Mouse (Mus musculus) intestine, embryonic 15.5 days (tissue): Measurements from ENCODE around the gene Trip13. TPM values are rescaled to one million over a fixed set of nuclear protein-coding genes. Genes with fewer than 3 reads are reported as not detected.
A peak's percentile ranks its signal among the peaks of the same experiment; 100 is the strongest.

Experiments used
- ATAC-seq: fragments of 200-750 bp; cut with Nextera tagmentation; 2 replicates; pipeline ENCODE4 v1.8.0; 2017; ENCODE audit warnings: moderate TSS enrichment, moderate library complexity
- H3K27ac ChIP-seq: fragments of 300-500 bp; sonication (generic); 2 replicates; pipeline ENCODE4 v1.5.1; 2015; ENCODE audit warnings: mild to moderate bottlenecking, inconsistent platforms
- H3K27me3 ChIP-seq: fragments of 300-500 bp; sonication (generic); replicated peaks from 2 replicates; pipeline ENCODE4 v1.6.1; 2015; ENCODE audit warnings: inconsistent platforms
- H3K36me3 ChIP-seq: fragments of 300-500 bp; sonication (generic); 2 replicates; pipeline ENCODE4 v1.6.1; 2015; ENCODE audit warnings: inconsistent platforms
- H3K4me1 ChIP-seq: fragments of 300-500 bp; sonication (generic); replicated peaks from 2 replicates; pipeline ENCODE4 v1.6.1; 2015; ENCODE audit warnings: inconsistent platforms
- H3K4me2 ChIP-seq: fragments of 300-500 bp; sonication (generic); replicated peaks from 2 replicates; pipeline ENCODE4 v1.6.1; 2015; ENCODE audit warnings: mild to moderate bottlenecking, inconsistent platforms
- H3K4me3 ChIP-seq: fragments of 300-500 bp; sonication (generic); replicated peaks from 2 replicates; pipeline ENCODE4 v1.5.1; 2015; ENCODE audit warnings: inconsistent platforms
- H3K9ac ChIP-seq: fragments of 300-500 bp; sonication (generic); 2 replicates; pipeline ENCODE4 v1.6.1; 2015; ENCODE audit warnings: inconsistent platforms
- H3K9me3 ChIP-seq: fragments of 300-500 bp; sonication (generic); 2 replicates; pipeline ENCODE4 v1.6.1; 2016; ENCODE audit warnings: inconsistent platforms
- WGBS: fragments of 180-500 bp; shearing (Covaris S2); methylation state at CpG from one replicate; pipeline ENCODE4 v1.1.7; 2015; 5-methylcytosine and 5-hydroxymethylcytosine counted together
- polyA plus RNA-seq: library from polyadenylated mRNA; unstranded; fragments of >200 nt; fragmentation: Nextera tagmentation; extraction: Ambion mirVana; gene quantifications from 2 replicates; pipeline ENCODE4 v1.2.1, GENCODE M21; 2015

Trip13 gene
- polyA plus RNA-seq: 36.8 and 41.3 TPM in 2 replicates

DNA sequence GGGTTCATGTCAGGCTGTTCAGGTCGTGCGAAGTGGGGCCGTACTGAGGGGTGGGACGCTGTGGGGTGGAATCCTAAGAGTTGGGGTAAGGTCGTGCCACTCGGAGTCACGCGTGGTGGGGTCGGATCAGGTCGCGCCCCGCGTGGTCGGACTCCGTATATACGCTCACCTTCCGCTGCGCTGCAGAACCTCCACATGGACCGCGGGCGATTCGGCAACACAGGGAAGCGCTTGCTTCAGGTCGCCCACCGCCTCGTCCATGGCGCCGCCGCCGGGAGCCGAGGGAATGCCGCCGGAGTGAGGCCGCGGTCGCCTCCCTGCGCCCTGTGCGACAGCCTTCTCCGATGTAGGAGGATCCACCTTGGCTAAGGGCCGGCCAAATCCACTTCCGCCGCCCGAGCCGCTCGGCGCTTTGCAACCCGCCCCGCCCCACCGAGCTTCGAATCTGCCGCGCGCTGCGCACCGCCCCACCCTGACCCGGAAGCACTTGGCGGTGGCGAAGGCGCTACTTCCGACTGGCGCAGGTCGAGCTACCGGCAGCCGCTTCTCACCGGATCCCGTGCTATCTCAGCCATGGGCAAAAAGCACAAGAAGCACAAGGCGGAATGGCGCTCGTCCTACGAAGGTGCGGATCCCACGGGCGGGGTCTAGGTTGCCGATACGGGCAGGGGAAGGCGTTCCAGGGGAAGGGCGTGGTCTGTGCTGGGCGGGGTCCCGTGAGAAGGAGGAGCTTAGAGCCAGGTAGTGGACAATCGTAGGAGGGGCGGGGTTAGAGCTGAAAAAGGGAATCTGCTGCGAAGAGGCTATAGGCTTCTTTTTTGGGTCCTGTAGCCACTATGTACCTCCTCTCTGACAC is at the start of gene Trip13, which contains the start of gene Brd9:
Gene Trip13, minus strand, starts transcription at position 464 of the 856 bp plus-strand sequence.
Gene Brd9, plus strand, starts transcription at position 491 of the 856 bp plus-strand sequence.
- Histone ChIP-seq H3K9ac (peak within 1 kb of the TSS; percentile 73), H3K27me3 (no peaks in the 10 kb centered on the region), H3K36me3 (peaks cover 8% of the 10 kb centered on the region), H3K9me3 (no peaks in the 10 kb centered on the region), H3K27ac (peak within 1 kb of the TSS; percentile 89), H3K4me1 (peaks cover 10% of the 10 kb centered on the region), H3K4me2 (peak within 1 kb of the TSS; percentile 70), H3K4me3 (peak within 1 kb of the TSS; percentile 74)
- ATAC-seq: peak; percentile 99
- WGBS: under 1% methylated on average over 82 of the region's 82 CpGs

DNA sequence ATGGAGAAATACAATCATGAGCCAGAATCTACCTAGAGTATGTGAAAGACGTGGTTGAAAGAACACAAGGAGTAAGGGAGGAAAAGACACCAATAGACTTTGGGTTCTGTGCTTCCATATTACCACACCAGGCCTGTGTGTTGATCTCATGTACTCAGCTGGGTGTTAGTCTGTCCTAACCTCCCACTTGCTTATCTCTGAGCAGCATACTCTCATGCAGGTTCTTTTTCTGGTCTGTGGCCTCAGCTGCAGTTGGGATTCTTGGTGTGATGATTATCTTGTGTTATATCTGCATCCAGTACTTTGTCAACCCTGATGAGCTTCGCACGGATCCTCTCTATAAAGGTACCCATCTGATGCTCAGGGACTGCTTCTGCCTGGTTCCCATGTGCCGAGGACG is 39.4 kb upstream of the Trip13 start:
- WGBS: 87% methylated on average over 5 of the region's 5 CpGs
- ATAC-seq: no peak
- Histone ChIP-seq H3K9me3 (no peaks in the 10 kb centered on the region), H3K4me3 (no peak overlapping the region), H3K4me2 (no peak overlapping the region), H3K36me3 (no peaks in the 10 kb centered on the region), H3K4me1 (no peaks in the 10 kb centered on the region), H3K27ac (no peak overlapping the region), H3K9ac (no peak overlapping the region), H3K27me3 (no peaks in the 10 kb centered on the region)

- H3K4me3 ChIP-seq: no peak overlapping the region
- ATAC-seq: no peak
- no peaks in the 10 kb centered on the region for H3K9me3 ChIP-seq
- H3K4me1 ChIP-seq: peaks cover 6% of the 10 kb centered on the region
- no peak overlapping the region for H3K4me2 ChIP-seq
- H3K9ac ChIP-seq: no peak overlapping the region
- 89% methylated on average over 3 of the region's 3 CpGs for WGBS
- no peaks in the 10 kb centered on the region for H3K27me3 ChIP-seq
- H3K27ac ChIP-seq: no peak overlapping the region
- H3K36me3 ChIP-seq: no peaks in the 10 kb centered on the region
Observed at GRCm38 (mm10) chr13:73974523-73974922, 36.9 kb upstream of the Trip13 start.

DNA sequence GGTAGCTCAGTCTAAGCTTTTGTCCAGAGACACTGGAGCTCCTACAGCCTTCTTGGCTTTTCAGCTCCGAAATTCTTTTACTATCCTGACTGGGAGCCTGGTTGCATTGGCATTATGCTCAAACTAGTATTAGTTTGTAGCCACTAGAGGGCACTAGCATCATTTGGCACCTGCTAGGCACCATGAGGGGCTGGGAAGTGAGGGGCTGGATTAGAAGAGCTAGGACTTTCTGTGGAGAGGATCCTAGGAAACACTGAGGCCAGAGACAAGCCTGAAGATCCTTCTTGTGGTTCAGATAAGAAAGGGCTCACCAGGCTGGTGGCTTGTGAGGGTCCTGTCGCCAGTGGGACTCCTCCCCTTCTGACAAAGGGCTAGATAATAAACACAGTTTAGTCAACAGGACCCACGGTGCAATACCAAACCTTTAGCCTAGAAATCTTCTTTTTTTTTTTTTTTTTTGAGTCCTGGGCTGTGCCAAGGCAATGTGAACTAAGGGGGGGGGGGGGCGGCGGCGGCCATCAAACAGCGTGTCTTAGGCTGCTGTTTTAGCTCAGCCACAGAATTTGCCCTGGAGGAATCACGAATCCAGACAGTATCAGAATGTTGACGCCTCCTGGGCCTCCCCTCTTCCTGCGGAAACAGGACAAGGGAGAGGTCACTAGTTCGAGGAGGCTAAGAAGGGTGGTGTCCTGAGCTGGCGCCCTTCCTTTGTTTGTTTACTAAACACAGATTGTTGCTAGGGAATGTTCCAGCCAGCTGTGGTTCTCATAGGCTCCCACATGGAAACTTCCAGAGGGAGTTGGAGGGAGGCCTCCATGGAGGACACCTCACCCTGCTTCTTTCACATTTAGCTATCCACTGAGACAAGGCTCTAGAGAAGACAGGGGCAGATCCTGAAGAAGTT is 33.2 kb upstream of the Trip13 start:
- no peak overlapping the region for H3K27ac ChIP-seq

GRCm38 (mm10) chr13:73963551-73963950 is 26.0 kb upstream of the Trip13 start, which contains the start of gene Zdhhc11:
Gene Zdhhc11, plus strand, starts transcription at chr13:73963851.
- no peak within 1 kb of the TSS for H3K9ac ChIP-seq
- H3K36me3 ChIP-seq: peaks cover 10% of the 10 kb centered on the region; the same call in 1 of the 2 replicates
- no peaks in the 10 kb centered on the region for H3K4me1 ChIP-seq
- no peaks in the 10 kb centered on the region for H3K9me3 ChIP-seq
- no peak within 1 kb of the TSS for H3K4me2 ChIP-seq
- ATAC-seq: no peak
- H3K4me3 ChIP-seq: no peak within 1 kb of the TSS
- H3K27ac ChIP-seq: no peak within 1 kb of the TSS
- WGBS: 88% methylated on average over 5 of the region's 5 CpGs
- no peaks in the 10 kb centered on the region for H3K27me3 ChIP-seq

More for the DNA sequence above, 33.2 kb upstream of the Trip13 start:
- ATAC-seq: peak; percentile 86
- 20% methylated on average over 12 of the region's 12 CpGs for WGBS
- H3K9me3 ChIP-seq: no peaks in the 10 kb centered on the region
- no peak overlapping the region for H3K4me3 ChIP-seq
- no peaks in the 10 kb centered on the region for H3K36me3 ChIP-seq
- peaks cover 6% of the 10 kb centered on the region for H3K4me1 ChIP-seq
- H3K9ac ChIP-seq: no peak overlapping the region
- peak overlapping the region; percentile 50 for H3K4me2 ChIP-seq
- H3K27me3 ChIP-seq: no peaks in the 10 kb centered on the region

GRCm38 (mm10) chr13:73961177-73961576 is 23.6 kb upstream of the Trip13 start:
- no peak for ATAC-seq
- Histone ChIP-seq H3K9me3 (no peaks in the 10 kb centered on the region), H3K36me3 (peaks cover 10% of the 10 kb centered on the region; the same call in 1 of the 2 replicates), H3K4me1 (no peaks in the 10 kb centered on the region), H3K27me3 (no peaks in the 10 kb centered on the region), H3K27ac (no peak overlapping the region), H3K4me2 (no peak overlapping the region), H3K4me3 (no peak overlapping the region), H3K9ac (no peak overlapping the region)
- 88% methylated on average over 4 of the region's 4 CpGs for WGBS

DNA sequence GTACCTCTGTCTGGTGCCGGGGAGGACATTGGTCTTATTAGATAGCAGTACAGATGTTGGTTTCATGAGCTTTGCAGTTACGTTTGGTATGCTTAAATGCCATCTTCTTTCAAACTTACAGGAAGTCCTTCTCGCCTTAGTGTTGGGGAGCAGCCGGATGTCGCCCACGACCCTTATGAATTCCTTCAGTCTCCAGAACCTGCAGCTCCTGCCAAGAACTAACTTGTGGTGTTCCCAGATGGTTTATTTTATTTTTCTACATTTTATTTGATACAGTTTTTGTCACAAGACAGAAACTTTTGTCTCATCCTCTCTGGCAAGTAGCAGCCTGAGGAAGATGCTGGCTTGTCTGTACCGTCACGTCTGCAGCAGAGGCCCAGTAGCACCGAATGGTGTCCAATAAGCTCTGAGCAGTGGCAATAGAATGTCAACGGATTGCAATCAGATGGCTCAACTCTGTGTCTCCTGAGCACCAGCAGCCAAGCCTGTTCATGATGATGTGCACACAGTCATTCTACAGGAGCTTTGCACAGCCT is 22.6 kb upstream of the Trip13 start:
- H3K27me3 ChIP-seq: no peaks in the 10 kb centered on the region
- H3K4me1 ChIP-seq: no peaks in the 10 kb centered on the region
- H3K9ac ChIP-seq: no peak overlapping the region
- H3K9me3 ChIP-seq: no peaks in the 10 kb centered on the region
- no peak overlapping the region for H3K4me2 ChIP-seq
- H3K4me3 ChIP-seq: no peak overlapping the region
- ATAC-seq: no peak
- 92% methylated on average over 10 of the region's 10 CpGs for WGBS
- no peak overlapping the region for H3K27ac ChIP-seq
- peaks cover 12% of the 10 kb centered on the region; the same call in 1 of the 2 replicates for H3K36me3 ChIP-seq

DNA sequence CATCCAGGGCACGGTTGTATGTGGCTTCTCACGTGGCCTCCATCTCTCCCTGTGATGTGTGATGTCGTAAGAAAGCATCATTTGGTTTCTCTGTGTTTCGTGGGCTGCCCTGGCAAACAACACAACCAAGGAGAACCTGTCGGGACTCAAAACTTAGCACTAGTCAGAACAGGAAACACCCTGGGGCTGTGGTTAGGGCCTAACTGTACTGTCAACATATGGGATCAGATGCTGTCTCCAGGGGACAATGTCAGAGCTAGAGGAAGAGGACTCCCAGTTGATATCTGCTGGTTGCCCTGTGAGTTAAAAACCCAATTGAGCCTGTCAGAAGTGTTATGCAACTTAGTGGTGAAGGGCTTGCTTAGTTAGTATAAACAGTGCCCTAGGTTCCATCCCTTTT is 17.9 kb upstream of the Trip13 start:
- no peak overlapping the region for H3K27ac ChIP-seq
- H3K9me3 ChIP-seq: no peaks in the 10 kb centered on the region
- H3K4me2 ChIP-seq: no peak overlapping the region
- no peaks in the 10 kb centered on the region for H3K4me1 ChIP-seq
- H3K9ac ChIP-seq: no peak overlapping the region
- WGBS: 91% methylated on average over 5 of the region's 5 CpGs
- H3K27me3 ChIP-seq: no peaks in the 10 kb centered on the region
- peaks cover 10% of the 10 kb centered on the region; the same call in 1 of the 2 replicates for H3K36me3 ChIP-seq
- ATAC-seq: no peak
- no peak overlapping the region for H3K4me3 ChIP-seq

DNA sequence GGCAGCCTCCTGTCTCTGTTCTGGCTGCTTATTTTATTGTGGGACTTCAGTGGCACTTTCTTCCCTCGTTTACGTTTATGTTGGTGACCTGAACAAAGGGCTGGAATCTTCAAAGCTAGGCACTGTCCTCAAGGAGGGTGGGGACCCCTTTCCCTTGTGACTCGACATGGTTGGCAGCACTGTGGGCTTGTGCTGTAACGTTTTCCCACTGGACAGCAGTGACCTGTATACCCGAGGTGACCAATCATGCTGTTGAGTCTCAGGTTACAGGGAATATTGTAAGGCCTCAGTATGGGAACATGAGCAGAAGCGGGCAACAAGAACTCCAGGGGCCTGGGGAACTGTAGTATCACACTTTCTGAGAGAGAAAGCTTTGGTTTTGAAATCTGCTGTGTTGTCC is 17.1 kb upstream of the Trip13 start:
- no peaks in the 10 kb centered on the region for H3K9me3 ChIP-seq
- H3K36me3 ChIP-seq: peaks cover 10% of the 10 kb centered on the region; the same call in 1 of the 2 replicates
- no peak overlapping the region for H3K4me3 ChIP-seq
- no peaks in the 10 kb centered on the region for H3K27me3 ChIP-seq
- no peak overlapping the region for H3K9ac ChIP-seq
- H3K4me2 ChIP-seq: no peak overlapping the region
- no peaks in the 10 kb centered on the region for H3K4me1 ChIP-seq
- H3K27ac ChIP-seq: no peak overlapping the region
- WGBS: 63% methylated on average over 6 of the region's 6 CpGs
- ATAC-seq: no peak

GRCm38 (mm10) chr13:73953551-73954130 is 16.1 kb upstream of the Trip13 start:
- Histone ChIP-seq H3K4me3 (no peak overlapping the region), H3K4me2 (no peak overlapping the region), H3K27ac (no peak overlapping the region), H3K27me3 (no peaks in the 10 kb centered on the region), H3K9me3 (no peaks in the 10 kb centered on the region), H3K9ac (no peak overlapping the region), H3K36me3 (0 out of 2 replicates have a peak, but pooled peaks cover 4% of the 10 kb centered on the region), H3K4me1 (no peaks in the 10 kb centered on the region)
- WGBS: 100% methylated on average over 1 of the region's 1 CpGs
- ATAC-seq: no peak

DNA sequence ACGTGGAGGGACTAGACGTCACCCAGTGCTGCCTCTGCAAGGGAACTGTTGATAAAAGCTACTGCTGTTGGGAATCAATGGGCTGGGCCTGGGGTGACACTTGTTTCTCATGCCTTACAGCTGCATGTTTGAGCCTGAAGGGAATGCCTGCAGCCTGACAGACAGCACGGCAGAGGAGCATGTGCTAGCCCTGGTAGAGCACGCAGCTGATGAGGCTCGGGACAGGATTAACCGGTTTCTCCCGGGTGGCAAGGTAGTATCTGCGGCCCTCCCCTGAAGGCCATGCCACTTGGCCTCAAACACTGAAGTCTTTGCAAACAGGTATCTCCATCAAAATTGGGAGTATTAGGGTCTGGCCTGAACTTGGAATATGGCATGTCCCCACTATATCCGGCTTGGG is 7.0 kb upstream of the Trip13 start:
- Histone ChIP-seq H3K4me3 (no peak overlapping the region), H3K9me3 (no peaks in the 10 kb centered on the region), H3K27me3 (no peaks in the 10 kb centered on the region), H3K4me1 (no peaks in the 10 kb centered on the region), H3K27ac (no peak overlapping the region), H3K36me3 (peaks cover 40% of the 10 kb centered on the region), H3K4me2 (no peak overlapping the region), H3K9ac (no peak overlapping the region)
- WGBS: 86% methylated on average over 9 of the region's 9 CpGs
- ATAC-seq: no peak
